Mouse (Mus musculus) B cell, adult 62 days (primary cell): ENCODE results near the gene Naa60. TPM values are rescaled to one million over a fixed set of nuclear protein-coding genes. Genes with fewer than 3 reads are reported as not detected.

ENCODE experiments used
- total RNA-seq: library from RNA; stranded (reverse); gene quantifications from 4 replicates; pipeline ENCODE4 v1.2.4, GENCODE M21; 2023

The Naa60 gene
- total RNA-seq, result 80.0 to 85.6 TPM (median 83.0 TPM) in 4 replicates

DNA sequence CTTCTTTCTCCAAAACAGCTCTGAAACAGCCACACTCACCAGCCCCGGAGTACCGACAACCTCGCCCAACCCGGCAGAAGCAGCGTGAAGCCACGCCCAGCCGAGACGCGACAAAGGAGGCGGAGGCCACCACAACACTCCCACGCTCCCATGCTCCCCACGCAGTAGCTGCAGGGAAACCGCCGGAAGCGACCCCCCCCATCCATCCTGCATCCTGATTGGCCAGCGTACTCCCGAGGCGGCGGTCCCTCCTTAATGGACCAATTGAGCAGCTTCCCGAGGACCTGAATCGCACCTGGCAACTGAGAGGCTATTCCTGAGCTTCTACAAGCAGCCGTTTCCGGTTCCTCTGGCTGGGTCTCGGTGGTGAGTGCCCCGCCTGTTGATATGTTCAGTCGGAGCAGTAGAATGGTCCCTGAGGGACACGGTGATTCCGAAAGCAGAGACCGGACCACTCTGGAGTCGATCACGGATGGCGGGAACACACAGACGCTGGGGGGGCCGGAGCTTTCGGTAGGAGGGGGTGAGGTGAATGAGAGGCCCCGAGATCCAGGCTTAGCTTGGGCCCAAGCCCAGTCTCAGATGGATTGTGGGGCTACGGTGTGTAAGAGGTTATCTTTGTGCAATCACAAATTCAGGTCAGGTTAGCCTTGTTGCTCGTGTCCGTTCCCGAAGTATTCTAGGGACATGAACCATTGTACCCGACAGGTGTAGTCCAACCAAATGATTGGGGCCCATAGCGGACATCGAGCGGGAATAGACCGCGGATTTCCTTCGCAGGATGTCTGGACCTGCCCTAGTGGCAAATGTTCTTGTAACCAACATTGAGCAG, at the start of gene Naa60:
Gene Naa60, plus strand, starts transcription at position 160 of the 832 bp plus-strand sequence.

DNA sequence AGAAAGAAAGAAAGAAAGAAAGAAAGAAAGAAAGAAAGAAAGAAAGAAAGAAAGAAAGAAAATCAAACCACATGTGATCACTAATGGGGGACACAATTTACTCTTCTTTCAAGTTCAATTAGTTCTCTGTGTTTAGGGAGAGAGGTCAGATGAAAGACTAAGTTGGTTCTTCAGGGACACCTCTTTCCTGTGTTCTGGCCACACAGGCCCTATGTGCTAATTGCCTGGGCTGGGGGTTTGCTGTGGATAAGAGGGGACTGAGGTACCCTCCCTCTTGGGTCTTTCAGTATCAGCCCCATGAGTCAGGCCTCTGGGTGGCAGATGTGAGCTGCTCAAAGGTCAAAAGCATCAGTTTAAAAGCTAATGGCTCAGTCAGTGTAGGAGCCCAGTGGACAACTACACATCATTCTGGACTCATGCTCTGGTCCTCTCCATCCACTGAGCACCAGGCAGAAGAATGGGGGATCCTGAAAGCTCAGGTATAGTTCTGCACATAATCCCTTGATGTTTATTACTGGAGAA, 41.5 kb upstream of the Naa60 start, which contains the start of gene Olfr15:
Gene Olfr15, plus strand, starts transcription at position 291 of the 522 bp plus-strand sequence.

GRCm38 (mm10) chr16:3846711-3847518, 25.3 kb upstream of the Naa60 start, which contains the start of gene Zfp174:
Gene Zfp174 (plus strand): TSS chr16:3847268.

DNA sequence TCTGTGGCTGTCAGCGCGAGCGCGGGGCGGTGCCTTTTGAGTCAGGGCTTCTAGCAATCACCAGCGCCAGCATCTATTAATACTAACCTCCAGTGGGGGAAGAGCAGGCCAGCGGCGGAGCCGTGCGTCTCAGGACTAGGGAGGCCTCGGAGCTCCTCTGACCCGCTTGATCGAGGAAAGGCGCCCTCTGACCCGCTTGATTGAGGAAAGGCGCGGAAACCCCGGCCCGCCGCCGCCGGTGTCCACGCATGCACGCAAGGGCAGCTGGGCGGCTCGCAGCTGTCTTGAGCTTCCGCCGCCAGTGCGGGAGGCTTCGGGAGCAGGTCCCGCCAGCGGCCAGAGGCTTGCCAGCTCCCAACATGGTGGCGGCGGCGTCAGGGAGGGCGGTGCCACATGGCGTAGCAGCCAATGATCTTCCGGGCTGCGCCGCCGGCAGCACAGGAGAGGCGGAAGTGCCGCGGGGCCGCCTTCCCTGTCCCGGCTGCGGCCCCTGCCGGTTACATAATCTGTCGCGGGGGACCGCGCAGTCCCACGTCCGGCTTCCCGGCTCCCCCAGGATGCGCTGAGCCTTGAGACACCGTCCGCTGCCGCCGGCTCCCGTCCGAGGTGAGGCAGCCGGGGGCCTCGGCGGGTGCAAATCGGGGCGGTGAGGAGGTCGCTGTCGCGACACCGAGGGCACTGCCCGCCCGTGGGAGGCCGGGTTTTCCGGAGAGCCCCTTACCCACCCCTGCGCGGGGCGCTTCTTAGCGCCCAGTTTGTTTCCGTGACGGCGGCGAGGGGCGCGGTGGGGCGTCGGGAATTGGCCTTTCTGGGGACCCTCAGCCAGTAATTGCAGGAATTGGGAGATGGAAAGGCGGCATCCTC, 12.3 kb downstream of the Naa60 start, which contains the start of the genes Zfp597 and Gm20695:
Gene Zfp597, minus strand, starts transcription at position 361 of the 864 bp plus-strand sequence.
Gene Gm20695, plus strand, starts transcription at position 448 of the 864 bp plus-strand sequence.

DNA sequence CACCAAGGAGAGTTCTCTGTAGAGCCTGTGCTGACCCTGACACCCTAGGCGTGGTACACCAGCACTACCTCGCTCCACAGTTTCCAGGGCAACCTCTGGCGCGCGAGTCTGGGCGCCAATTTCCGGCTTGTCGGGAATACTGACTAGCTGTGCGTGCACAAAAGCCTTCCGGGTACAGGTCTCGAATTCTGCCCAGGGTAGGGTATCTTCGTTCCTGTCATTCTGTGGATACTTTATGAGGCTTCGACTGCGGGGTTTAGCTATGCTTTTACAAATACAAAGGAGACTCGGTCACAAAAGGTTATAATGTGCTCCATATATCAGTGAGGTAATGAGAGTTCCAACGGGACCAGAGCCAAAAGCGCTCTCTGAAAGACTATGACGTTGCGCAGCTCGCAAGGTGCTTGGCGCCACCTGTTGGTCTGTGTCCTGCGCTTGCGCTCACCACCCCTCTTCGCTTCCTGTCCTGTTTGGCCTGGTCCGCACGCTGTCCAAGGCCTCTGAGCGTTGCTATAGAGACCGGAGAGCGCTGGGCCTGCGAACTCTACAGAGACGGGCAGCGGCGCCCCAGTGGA, 36.4 kb downstream of the Naa60 start, which contains the start of the genes 1700037C18Rik and Cluap1:
Gene 1700037C18Rik, minus strand, starts transcription at position 153 of the 575 bp plus-strand sequence.
Gene Cluap1, plus strand, starts transcription at position 265 of the 575 bp plus-strand sequence.

Other genes starting within 250 kb of the Naa60 start
- not detected in 4 replicates for gene Mefv, start 154.3 kb upstream of the Naa60 start, total RNA-seq
- gene Zfp263, start 128.3 kb upstream of the Naa60 start, total RNA-seq, result 56.0 to 68.2 TPM (median 63.3 TPM) in 4 replicates
- gene Olfr15, start 41.5 kb upstream of the Naa60 start, total RNA-seq, result not detected in 4 replicates
- 0.27 to 0.92 TPM (median 0.75 TPM) in 4 replicates for gene Zfp174, start 25.1 kb upstream of the Naa60 start, total RNA-seq
- 29.5 to 37.1 TPM (median 34.5 TPM) in 4 replicates for gene Zfp597, start 12.2 kb downstream of the Naa60 start, total RNA-seq
- not detected in 4 replicates for gene Gm20695, start 12.3 kb downstream of the Naa60 start, total RNA-seq
- 6.6 to 7.9 TPM (median 7.0 TPM) in 4 replicates for gene 1700037C18Rik, start 36.3 kb downstream of the Naa60 start, total RNA-seq
- 24.5 to 34.0 TPM (median 28.1 TPM) in 4 replicates for gene Cluap1, start 36.4 kb downstream of the Naa60 start, total RNA-seq
- gene Nlrc3, start 104.3 kb downstream of the Naa60 start, total RNA-seq, result 36.8 to 41.2 TPM (median 38.1 TPM) in 4 replicates
- 96.0 to 109 TPM (median 102 TPM) in 4 replicates for gene Slx4, start 131.4 kb downstream of the Naa60 start, total RNA-seq
- gene Dnase1, start 164.6 kb downstream of the Naa60 start, total RNA-seq, result not detected in 4 replicates
- gene Trap1, start 205.5 kb downstream of the Naa60 start, total RNA-seq, result 65.4 to 81.7 TPM (median 74.3 TPM) in 4 replicates